Mouse (Mus musculus) stomach, postnatal 0 days (tissue): ENCODE results near the gene Cers3. TPM values are rescaled to one million over a fixed set of nuclear protein-coding genes. Genes with fewer than 3 reads are reported as not detected.
A peak's percentile ranks its signal among the peaks of the same experiment; 100 is the strongest.

ENCODE experiments used
- ATAC-seq: fragments of 200-750 bp; cut with Nextera tagmentation; 2 replicates; pipeline ENCODE4 v1.8.0; 2017; ENCODE audit not compliant: low FRiP score, low TSS enrichment
- DNase-seq: peaks from one replicate; pipeline ENCODE4 v3.0.0-alpha.2; 2016; ENCODE audit warnings: low spot score
- H3K27ac ChIP-seq: fragments of 300-500 bp; sonication (generic); replicated peaks from 2 replicates; pipeline ENCODE4 v1.5.1; 2014; ENCODE audit warnings: mild to moderate bottlenecking, control low read depth
- H3K27me3 ChIP-seq: fragments of 300-500 bp; sonication (generic); 2 replicates; pipeline ENCODE4 v1.6.1; 2014; ENCODE audit warnings: low read length; ENCODE audit not compliant: control insufficient read depth, insufficient read depth
- H3K36me3 ChIP-seq: fragments of 300-500 bp; sonication (generic); 2 replicates; pipeline ENCODE4 v1.6.1; 2014; ENCODE audit warnings: low read length, mixed read lengths; ENCODE audit not compliant: control insufficient read depth, insufficient read depth
- H3K4me1 ChIP-seq: fragments of 300-500 bp; sonication (generic); replicated peaks from 2 replicates; pipeline ENCODE4 v1.6.1; 2014; ENCODE audit warnings: antibody characterized with exemption; ENCODE audit not compliant: control insufficient read depth, insufficient read depth
- H3K4me2 ChIP-seq: fragments of 300-500 bp; sonication (generic); replicated peaks from 2 replicates; pipeline ENCODE4 v1.6.1; 2014; ENCODE audit warnings: low read depth, mild to moderate bottlenecking, control low read depth, moderate library complexity
- H3K4me3 ChIP-seq: fragments of 300-500 bp; sonication (generic); 2 replicates; pipeline ENCODE4 v1.5.1; 2014; ENCODE audit warnings: low read depth, low read length, control low read depth
- H3K9ac ChIP-seq: fragments of 300-500 bp; sonication (generic); 2 replicates; pipeline ENCODE4 v1.6.1; 2014; ENCODE audit warnings: mild to moderate bottlenecking, low read length, control low read depth, mixed read lengths
- H3K9me3 ChIP-seq: fragments of 300-500 bp; sonication (generic); 2 replicates; pipeline ENCODE4 v1.6.1; 2016; ENCODE audit warnings: low read length; ENCODE audit not compliant: control insufficient read depth
- CTCF ChIP-seq: IDR thresholded peaks from 2 replicates; pipeline ENCODE4 v1.5.1; 2016; ENCODE audit warnings: antibody characterized with exemption, low read depth, mild to moderate bottlenecking, moderate library complexity
- EP300 ChIP-seq: optimal IDR thresholded peaks from 2 replicates; pipeline ENCODE3; 2016; ENCODE audit warnings: antibody characterized with exemption
- WGBS: fragments of 180-500 bp; shearing (Covaris S2); extraction: QIAGEN DNeasy Blood & Tissue Kit; methylation state at CpG from one replicate; pipeline ENCODE4 v1.1.7; 2014; 5-methylcytosine and 5-hydroxymethylcytosine counted together
- polyA plus RNA-seq: library from polyadenylated mRNA; unstranded; fragments of >200 nt; fragmentation: Nextera tagmentation; extraction: Ambion mirVana; gene quantifications from 2 replicates; pipeline ENCODE4 v1.2.1, GENCODE M21; 2015

Gene Cers3
- polyA plus RNA-seq, 1 experiment from 2014 or later: 40.8 TPM

DNA sequence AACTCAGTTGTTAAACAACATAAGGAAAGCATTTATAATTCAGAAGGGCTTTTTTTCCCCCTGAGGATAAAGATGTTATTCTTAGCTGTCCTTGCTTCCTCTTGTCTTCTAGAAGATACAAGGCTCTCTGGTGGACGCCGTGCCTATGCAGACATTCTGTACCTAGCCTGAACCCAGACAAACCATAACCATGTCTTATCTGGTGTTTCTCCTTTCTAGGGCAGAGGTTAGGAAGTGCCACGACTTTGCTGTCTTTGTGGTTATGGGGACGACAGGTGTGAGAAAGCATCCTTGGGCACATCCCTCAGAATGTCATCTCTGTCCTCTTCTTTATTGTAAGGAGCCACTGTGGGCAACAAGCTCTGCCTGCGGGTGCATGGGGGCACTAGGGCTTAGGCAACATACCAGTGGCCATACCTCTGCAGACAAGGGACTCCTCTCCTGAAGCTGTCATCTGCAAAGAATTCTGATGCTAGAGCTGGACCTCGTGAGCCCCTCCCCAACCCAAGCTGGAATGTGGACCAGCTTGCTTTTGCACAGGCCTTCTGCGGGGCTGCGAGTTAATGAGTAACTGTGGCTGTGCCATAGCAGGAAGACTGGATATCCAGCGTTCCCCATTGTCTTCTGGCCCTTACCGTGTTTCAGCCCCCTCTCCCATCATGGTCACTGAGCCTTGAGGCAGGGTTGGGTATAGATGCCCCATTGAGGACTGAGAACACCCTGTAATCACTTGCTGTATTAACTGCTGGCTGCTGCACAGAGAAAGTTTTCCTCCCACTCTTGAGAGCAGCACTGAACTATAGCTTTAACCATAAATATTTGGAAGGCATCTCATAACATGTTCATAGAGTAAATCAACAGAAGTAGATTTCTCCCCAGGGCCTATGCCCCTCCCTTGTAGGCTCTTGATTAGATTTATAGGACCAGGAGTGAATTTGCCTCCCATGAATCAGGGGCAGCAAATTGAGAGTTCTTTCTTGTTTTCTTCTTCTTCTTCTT is 36.9 kb downstream of the Cers3 start:
- 34% methylated on average over 10 of the region's 10 CpGs for WGBS
- H3K9ac ChIP-seq: no peak overlapping the region
- H3K36me3 ChIP-seq: no peaks in the 10 kb centered on the region
- ATAC-seq (peak; percentile 88), DNase-seq (peak; percentile 72)
- 0 out of 2 replicates have a peak overlapping the region, but pooled peaks have one; percentile 11 for H3K4me2 ChIP-seq
- H3K4me1 ChIP-seq: peaks cover 5% of the 10 kb centered on the region; the same call in 1 of the 2 replicates
- H3K27ac ChIP-seq: peak overlapping the region; percentile 77
- no peaks in the 10 kb centered on the region for H3K9me3 ChIP-seq
- H3K27me3 ChIP-seq: no peaks in the 10 kb centered on the region
- TF ChIP-seq EP300 (no peak), CTCF (no peak)
- no peak overlapping the region for H3K4me3 ChIP-seq

DNA sequence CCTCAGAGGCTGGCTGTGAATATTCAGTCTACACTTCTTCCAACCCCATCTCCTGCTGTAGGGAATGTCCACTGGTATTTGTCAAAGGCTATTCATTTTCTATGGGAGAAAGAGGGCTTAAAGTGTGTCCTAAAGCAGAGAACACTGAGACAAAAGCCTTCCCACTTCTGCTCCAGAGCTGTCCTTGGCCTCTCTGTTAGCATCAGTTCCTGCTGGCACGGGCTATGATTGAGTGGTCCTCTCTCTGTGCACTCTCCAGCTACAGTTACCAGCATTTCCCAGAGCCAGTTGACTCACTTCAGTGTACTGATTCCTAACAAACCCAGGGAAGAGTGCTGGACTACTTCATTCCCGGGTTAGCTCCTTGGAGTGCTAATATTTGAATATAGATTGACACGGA is 43.2 kb downstream of the Cers3 start:
- Histone ChIP-seq H3K36me3 (no peaks in the 10 kb centered on the region), H3K4me2 (no peak overlapping the region), H3K27me3 (no peaks in the 10 kb centered on the region), H3K4me1 (no peaks in the 10 kb centered on the region), H3K9ac (no peak overlapping the region), H3K9me3 (no peaks in the 10 kb centered on the region), H3K27ac (no peak overlapping the region), H3K4me3 (no peak overlapping the region)
- no peak for ATAC-seq
- TF ChIP-seq CTCF (no peak), EP300 (no peak)
- WGBS: 48% methylated on average over 3 of the region's 3 CpGs
- no peak for DNase-seq

DNA sequence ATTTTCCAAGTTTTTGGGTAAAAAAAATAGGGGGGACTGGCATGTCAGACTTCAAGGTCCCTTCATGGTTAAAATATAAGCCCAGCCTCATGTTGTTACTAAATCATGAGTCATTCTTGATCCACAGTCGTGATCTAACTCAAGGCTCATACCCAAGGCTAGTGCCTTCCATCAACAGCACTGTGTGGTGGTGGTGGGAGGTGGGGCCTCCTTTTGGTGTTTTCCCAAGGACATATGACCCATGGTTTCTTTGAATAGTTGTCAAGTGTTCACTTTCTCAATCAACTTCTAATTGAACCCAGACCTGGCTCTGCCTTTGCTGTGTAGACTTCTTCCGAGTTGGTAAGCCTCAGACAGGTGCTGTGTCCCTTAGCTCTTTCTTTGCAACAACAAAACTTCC is 44.5 kb downstream of the Cers3 start:
- 62% methylated on average over 2 of the region's 2 CpGs for WGBS
- Histone ChIP-seq H3K9ac (no peak overlapping the region), H3K27ac (no peak overlapping the region), H3K4me2 (no peak overlapping the region), H3K27me3 (no peaks in the 10 kb centered on the region), H3K4me3 (no peak overlapping the region), H3K4me1 (no peaks in the 10 kb centered on the region), H3K9me3 (no peaks in the 10 kb centered on the region), H3K36me3 (no peaks in the 10 kb centered on the region)
- ATAC-seq: no peak
- no peak for DNase-seq
- TF ChIP-seq EP300 (no peak), CTCF (no peak)

DNA sequence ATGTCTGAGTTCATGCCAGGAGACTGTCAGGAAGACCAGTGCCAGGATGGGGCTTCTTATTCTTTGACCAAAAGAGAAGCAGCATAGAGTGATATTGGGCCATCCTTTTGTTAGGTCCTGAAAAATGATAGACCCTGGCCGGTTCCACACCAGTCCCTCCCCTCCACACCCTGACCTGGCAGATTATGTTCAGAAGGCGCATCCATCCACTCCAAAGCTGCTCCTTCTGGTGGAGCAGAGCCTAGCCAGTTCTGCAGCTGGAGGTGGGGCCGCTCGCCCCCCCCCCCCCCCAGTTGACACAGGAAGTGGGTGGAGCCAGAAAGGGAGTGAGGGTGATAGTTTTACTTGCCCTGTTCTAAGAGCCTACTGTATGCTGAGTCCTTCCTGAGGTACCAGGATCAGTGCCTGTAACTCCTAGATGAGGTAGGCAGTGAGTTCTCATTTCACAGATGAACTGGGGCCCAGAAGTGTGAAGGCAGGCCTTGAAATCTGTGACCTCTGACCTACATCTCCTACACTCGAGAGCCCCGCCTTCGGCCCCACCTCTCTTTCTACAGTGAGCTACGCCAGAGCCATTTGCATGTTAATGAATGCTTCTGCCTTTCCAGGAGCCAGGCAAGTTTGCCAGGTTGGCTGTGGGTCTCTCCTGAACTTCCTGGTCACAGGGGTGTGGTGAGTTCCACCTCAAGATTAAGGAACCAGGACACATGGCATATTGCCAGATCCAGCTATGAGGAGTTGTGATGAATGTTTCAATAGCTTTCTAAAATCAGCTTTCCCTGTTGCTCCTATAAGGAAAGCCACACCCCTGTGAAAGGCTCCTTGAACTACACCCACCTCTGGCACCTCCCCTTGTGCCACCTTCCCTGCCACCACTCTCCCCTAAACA is 46.8 kb downstream of the Cers3 start:
- peak overlapping the region; percentile 82 for H3K27ac ChIP-seq
- no peak overlapping the region for H3K4me2 ChIP-seq
- no peak overlapping the region for H3K9ac ChIP-seq
- ATAC-seq: peak; percentile 97
- no peaks in the 10 kb centered on the region for H3K36me3 ChIP-seq
- H3K27me3 ChIP-seq: no peaks in the 10 kb centered on the region
- H3K4me1 ChIP-seq: no peaks in the 10 kb centered on the region
- DNase-seq: peak; percentile 87
- H3K9me3 ChIP-seq: no peaks in the 10 kb centered on the region
- WGBS: 22% methylated on average over 8 of the region's 8 CpGs
- peak; percentile 71 for TF ChIP-seq EP300
- TF ChIP-seq CTCF: no peak
- H3K4me3 ChIP-seq: no peak overlapping the region

DNA sequence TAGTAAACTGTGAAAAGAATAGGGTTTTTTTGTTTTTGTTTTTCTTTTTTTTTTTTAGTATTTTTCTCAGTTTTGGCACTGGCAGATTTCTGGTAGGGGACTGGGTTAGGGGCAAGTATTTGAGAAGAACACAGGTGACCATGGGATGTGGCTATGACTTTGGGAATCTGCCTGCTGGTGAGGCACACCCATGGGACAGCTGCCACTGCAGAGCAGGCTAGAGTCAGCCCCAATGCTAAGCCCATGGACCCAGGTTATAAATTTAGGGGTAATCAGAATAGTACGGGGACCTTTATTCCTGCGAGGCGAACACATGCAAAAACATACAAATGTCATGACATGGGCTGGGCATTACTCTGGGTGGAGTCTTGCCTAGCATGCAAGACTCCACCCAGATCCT is 47.7 kb downstream of the Cers3 start:
- H3K9ac ChIP-seq: no peak overlapping the region
- H3K27ac ChIP-seq: peak overlapping the region; percentile 82
- H3K4me3 ChIP-seq: no peak overlapping the region
- H3K27me3 ChIP-seq: no peaks in the 10 kb centered on the region
- no peaks in the 10 kb centered on the region for H3K36me3 ChIP-seq
- no peak for TF ChIP-seq CTCF
- TF ChIP-seq EP300: no peak
- DNase-seq: no peak
- H3K9me3 ChIP-seq: no peaks in the 10 kb centered on the region
- WGBS: 80% methylated on average over 3 of the region's 3 CpGs
- H3K4me1 ChIP-seq: no peaks in the 10 kb centered on the region
- no peak for ATAC-seq
- no peak overlapping the region for H3K4me2 ChIP-seq
